Mouse (Mus musculus): ENCODE data around the gene Mtif3.

Mtif3 gene

GRCm38 (mm10) chr5:146954576-146954975 lies 9.0 kb downstream of the Mtif3 start:
- WGBS, result 92% methylated on average over 7 of the region's 7 CpGs

GRCm38 (mm10) chr5:146948508-146949088 lies 15.0 kb downstream of the Mtif3 start, which contains the start of gene Gtf3a:
Gene Gtf3a (plus strand): TSS chr5:146948657.
- WGBS, result under 1% methylated on average over 62 of the region's 62 CpGs

GRCm38 (mm10) chr5:146948041-146948507 lies 15.5 kb downstream of the Mtif3 start:
- 4% methylated on average over 10 of the region's 10 CpGs for WGBS

GRCm38 (mm10) chr5:146947497-146947896 lies 16.1 kb downstream of the Mtif3 start:
- 86% methylated on average over 6 of the region's 6 CpGs for WGBS

GRCm38 (mm10) chr5:146946682-146947081 lies 16.9 kb downstream of the Mtif3 start:
- 91% methylated on average over 9 of the region's 9 CpGs for WGBS

GRCm38 (mm10) chr5:146944568-146944967 lies 19.0 kb downstream of the Mtif3 start:
- WGBS, result 95% methylated on average over 2 of the region's 2 CpGs

GRCm38 (mm10) chr5:146942965-146943364 lies 20.6 kb downstream of the Mtif3 start:
- 84% methylated on average over 15 of the region's 15 CpGs for WGBS

GRCm38 (mm10) chr5:146941939-146942338 lies 21.7 kb downstream of the Mtif3 start:
- 59% methylated on average over 2 of the region's 2 CpGs for WGBS

GRCm38 (mm10) chr5:146940219-146940618 lies 23.4 kb downstream of the Mtif3 start:
- WGBS, result 13% methylated on average over 7 of the region's 7 CpGs

- 46% methylated on average over 16 of the region's 16 CpGs for WGBS
Measured at GRCm38 (mm10) chr5:146939109-146939796, 24.3 kb downstream of the Mtif3 start.

GRCm38 (mm10) chr5:146937541-146938503 lies 25.8 kb downstream of the Mtif3 start:
- 88% methylated on average over 32 of the region's 32 CpGs for WGBS

GRCm38 (mm10) chr5:146933466-146933865 lies 30.1 kb downstream of the Mtif3 start:
- WGBS, result 90% methylated on average over 12 of the region's 12 CpGs

GRCm38 (mm10) chr5:146931904-146932553 lies 31.6 kb downstream of the Mtif3 start:
- 74% methylated on average over 16 of the region's 16 CpGs for WGBS

GRCm38 (mm10) chr5:146931422-146931821 lies 32.2 kb downstream of the Mtif3 start:
- 92% methylated on average over 7 of the region's 7 CpGs for whole genome bisulfite sequencing

GRCm38 (mm10) chr5:146926673-146927072 lies 36.9 kb downstream of the Mtif3 start:
- 84% methylated on average over 5 of the region's 5 CpGs for WGBS

- 80% methylated on average over 5 of the region's 5 CpGs for WGBS
Measured at GRCm38 (mm10) chr5:146923547-146923946, 40.1 kb downstream of the Mtif3 start.

GRCm38 (mm10) chr5:146921224-146921623 lies 42.4 kb downstream of the Mtif3 start:
- 61% methylated on average over 8 of the region's 8 CpGs for WGBS

GRCm38 (mm10) chr5:146920314-146921161 lies 43.1 kb downstream of the Mtif3 start:
- 11% methylated on average over 25 of the region's 27 CpGs for WGBS

- 53% methylated on average over 6 of the region's 6 CpGs for WGBS
Measured at GRCm38 (mm10) chr5:146919874-146920273, 43.7 kb downstream of the Mtif3 start.

- 92% methylated on average over 3 of the region's 6 CpGs for whole genome bisulfite sequencing
Measured at GRCm38 (mm10) chr5:146917357-146917756, 46.2 kb downstream of the Mtif3 start.

- 48% methylated on average over 6 of the region's 6 CpGs for WGBS
Measured at GRCm38 (mm10) chr5:146916806-146917205, 46.8 kb downstream of the Mtif3 start.
